Mouse (Mus musculus): ENCODE measurements at regions not wholly inside any gene's neighbourhood (a gene's known extent, or its start where the extent isn't known, plus 50 kb on each side); places are given as distances from the start of the nearest gene placed in this dataset.

DNA sequence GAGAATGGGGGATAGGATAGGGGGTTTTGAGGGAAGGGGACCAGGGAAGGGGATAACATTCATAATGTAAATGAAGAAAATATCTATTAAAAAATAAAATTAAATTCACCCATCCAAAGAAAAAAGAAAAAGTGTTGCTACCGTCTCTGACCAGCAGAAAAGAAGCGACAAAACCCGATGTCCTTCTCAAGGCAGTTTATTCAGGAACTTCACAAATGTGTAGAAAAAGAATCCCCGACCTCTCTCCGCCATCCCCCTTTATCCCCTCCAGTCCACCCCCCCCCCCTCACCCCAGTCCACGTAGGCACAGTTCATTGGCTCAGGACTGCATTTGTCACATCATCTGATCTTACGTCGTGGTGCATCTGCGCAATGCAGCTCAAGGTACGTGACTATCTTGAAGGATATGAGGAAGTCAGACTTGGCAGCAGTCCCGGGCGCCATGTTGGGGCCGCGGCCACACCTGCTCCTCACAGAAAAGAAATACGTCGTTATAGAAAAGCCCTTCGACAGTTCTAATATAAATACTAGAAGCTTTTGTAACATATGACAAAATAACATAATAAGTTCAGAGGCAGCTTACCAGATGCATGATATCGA lies 750.3 kb downstream of the Kcnj2 start:
- DNase-seq (ENCODE audit: extremely low spot score, low read depth, low spot score), result no peak

DNA sequence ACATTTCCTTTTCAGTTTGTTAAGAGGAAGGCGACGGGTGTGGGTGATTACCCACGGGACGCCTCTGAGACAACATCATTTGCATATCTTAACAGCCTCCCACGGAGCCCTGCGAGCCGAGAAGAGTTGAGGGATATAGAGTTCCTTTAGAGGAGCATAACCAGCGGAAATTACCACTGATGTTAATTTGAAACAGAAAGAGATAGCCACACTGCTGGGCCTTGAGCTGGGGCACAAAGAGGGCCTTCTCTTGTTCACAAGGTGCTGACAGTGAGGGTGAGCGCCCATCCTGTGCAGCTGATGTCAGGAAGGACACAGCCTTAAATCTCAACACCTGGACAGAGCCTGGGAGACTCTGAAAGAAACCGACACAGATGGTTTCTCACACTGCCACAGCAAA lies 752.2 kb downstream of the Kcnj2 start:
- DNase-seq (ENCODE audit: extremely low spot score, low read depth, low spot score), result no peak

DNA sequence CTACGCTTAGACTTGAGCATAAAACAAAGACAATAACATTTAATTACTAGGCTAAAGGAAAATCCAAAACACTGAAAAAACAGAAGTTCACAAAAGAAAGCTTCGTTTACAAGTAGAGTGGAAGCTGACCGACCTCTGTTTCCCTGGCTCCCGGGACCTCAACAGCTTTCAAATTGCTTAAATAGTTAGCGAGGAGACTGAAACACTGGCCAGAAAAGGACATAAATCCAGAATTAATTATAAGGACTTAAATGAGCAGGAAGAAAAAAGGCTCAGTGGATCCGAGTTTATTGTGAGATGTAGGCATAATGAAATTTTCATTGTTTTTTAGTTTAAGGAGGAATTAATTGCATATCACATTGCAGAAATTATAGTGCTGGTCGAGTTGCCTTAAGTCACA lies 754.4 kb downstream of the Kcnj2 start:
- no peak for DNase-seq (ENCODE audit: extremely low spot score, low read depth, low spot score)

DNA sequence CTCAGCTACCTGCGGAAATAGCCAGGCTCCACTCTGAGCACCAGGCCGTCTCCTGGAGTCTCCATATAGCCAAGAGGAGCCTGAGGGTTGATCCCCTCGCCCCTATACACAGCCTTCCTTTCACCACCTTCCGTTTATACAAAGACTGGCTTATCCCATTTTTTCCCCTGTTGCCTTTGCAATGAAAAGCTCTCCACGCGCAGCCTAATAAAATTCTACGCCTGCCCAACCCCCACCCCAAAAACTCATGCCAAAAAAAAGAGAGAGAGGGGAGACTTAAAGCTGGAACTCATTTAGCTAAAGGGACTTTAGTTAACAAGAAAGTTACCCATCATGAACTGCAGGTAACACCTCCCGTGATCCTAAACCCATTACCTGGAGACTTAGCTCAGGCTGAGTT lies 762.5 kb downstream of the Kcnj2 start:
- DNase-seq (ENCODE audit: extremely low spot score, low read depth, low spot score), result no peak

DNA sequence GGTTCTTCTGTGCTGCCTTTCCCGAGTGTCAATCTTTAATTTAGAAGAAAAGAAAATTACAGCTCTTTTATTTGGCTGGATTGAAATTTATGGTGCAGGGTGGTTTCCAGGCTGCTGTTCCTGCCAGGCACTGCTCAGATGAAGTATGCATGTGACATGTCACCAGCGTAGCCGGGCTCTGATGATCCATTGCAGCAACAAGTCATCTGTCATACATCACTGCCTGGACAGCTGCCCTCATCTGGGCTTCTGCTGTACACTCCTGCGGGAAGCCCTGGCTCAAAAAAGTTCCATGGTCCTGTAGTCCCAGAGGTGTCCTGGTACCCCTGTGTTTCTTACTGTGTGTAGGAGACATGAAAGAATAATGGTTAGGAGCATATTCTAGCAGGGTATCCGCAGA lies 773.0 kb downstream of the Kcnj2 start:
- DNase-seq (ENCODE audit: extremely low spot score, low read depth, low spot score), result no peak

DNA sequence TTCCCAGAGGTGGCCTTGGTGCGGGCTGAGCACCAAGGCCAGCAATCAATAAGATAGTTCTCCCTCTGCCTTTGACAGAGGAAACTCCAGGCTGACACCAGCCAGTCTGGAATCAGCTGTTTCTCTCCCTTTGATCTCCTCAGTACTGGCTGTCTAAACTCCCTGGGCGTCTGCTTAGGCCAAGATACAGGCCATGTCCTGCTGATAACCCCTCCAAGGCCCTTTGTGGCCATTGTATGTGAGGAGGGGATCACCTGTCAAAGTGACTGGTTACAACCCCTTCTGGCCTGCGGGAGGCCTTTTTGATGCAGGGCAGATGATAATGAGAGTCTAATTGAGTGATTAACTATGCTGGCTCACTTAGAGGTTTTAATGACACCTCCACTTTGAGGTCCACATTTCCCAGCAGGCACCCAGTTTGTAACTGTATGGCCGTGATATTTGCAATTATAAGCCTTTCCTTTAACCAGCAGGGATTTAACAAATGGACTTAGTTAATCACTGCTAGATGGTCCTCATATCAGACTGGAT lies 777.8 kb downstream of the Kcnj2 start:
- no peak for DNase-seq (ENCODE audit: extremely low spot score, low read depth, low spot score)

DNA sequence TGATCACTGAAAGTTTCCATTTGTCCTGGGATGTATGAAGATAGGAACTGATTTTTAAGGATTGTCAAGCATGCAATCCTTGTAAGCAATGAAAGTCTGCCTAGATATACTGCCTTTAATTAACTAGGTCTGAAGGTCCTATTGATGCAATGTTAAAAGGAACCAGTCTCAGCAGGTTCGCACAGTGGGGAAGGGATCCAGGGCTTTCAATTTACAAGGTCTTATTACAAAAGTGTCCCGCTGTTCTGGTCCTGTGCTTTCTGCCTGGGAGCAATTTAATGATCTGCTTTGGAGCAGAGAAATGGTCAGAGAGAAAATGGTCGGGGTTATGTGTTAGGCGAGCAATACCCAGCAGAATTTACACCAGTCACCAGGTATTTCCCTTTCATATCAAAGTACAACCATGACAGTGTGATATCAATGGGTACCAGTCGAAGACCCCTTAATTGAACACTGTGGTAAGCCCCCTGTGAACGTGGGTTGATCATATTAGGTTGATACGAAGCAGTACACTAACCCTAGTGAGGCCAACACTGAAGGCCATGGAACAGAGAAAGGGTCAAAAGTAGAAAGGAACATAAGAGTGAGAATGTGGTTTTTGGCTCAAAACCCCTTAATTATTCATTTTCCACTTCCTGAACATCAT lies 778.5 kb downstream of the Kcnj2 start:
- peak; percentile 60 for DNase-seq (ENCODE audit: extremely low spot score, low read depth, low spot score)

- no peak for DNase-seq (ENCODE audit: extremely low spot score, low read depth, low spot score)
Measured at GRCm38 (mm10) chr11:111857288-111857687, 791.3 kb downstream of the Kcnj2 start.

DNA sequence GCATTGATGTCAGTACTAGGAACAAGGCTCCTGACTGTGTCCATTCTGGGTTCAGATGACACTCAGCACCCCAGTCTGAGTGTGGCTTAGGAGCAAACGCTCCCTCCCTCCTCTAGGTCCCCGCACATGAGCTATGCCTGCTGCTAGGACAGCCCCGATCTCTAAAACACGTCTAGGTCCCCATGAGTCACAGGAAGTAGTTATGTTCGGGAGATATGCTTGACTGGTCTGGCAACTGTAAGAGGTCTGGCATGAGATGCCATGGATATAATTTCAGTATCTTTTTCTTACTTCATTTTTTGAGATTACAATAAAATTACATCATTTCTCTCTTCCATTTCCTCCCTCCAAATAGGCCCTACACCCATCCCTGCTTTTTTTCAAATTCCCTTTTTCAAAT lies 792.1 kb downstream of the Kcnj2 start:
- no peak for DNase-seq (ENCODE audit: extremely low spot score, low read depth, low spot score)

- no peak for DNase-seq (ENCODE audit: extremely low spot score, low read depth, low spot score)
Measured at GRCm38 (mm10) chr11:111865143-111865542, 799.2 kb downstream of the Kcnj2 start.

GRCm38 (mm10) chr11:111875406-111875805 lies 809.4 kb downstream of the Kcnj2 start:
- no peak for DNase-seq (ENCODE audit: extremely low spot score, low read depth, low spot score)

GRCm38 (mm10) chr11:111880146-111880545 lies 814.2 kb downstream of the Kcnj2 start:
- no peak for DNase-seq (ENCODE audit: extremely low spot score, low read depth, low spot score)

GRCm38 (mm10) chr11:111890026-111890425 lies 824.1 kb downstream of the Kcnj2 start:
- DNase-seq (ENCODE audit: extremely low spot score, low read depth, low spot score), result no peak

DNA sequence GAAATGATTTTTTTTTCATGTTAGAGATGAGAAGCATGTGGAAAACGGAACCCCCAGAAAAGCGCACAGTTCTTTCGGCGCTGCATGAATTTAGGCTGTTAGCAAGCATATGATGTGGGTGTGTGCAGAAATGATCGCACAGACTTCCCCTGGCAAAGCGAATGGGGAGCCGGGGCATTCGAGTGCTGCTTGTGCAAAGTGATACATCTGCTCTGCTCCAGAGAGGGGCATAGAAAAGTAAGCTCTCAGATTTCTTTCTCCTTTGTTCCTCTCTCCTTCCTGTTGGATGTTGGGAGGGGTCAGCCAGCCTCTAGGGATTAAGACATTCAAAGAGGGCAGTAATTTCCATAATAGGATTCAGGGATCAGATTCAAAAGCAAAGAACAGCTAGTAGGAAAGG lies 827.9 kb downstream of the Kcnj2 start:
- DNase-seq (ENCODE audit: extremely low spot score, low read depth, low spot score), result no peak

DNA sequence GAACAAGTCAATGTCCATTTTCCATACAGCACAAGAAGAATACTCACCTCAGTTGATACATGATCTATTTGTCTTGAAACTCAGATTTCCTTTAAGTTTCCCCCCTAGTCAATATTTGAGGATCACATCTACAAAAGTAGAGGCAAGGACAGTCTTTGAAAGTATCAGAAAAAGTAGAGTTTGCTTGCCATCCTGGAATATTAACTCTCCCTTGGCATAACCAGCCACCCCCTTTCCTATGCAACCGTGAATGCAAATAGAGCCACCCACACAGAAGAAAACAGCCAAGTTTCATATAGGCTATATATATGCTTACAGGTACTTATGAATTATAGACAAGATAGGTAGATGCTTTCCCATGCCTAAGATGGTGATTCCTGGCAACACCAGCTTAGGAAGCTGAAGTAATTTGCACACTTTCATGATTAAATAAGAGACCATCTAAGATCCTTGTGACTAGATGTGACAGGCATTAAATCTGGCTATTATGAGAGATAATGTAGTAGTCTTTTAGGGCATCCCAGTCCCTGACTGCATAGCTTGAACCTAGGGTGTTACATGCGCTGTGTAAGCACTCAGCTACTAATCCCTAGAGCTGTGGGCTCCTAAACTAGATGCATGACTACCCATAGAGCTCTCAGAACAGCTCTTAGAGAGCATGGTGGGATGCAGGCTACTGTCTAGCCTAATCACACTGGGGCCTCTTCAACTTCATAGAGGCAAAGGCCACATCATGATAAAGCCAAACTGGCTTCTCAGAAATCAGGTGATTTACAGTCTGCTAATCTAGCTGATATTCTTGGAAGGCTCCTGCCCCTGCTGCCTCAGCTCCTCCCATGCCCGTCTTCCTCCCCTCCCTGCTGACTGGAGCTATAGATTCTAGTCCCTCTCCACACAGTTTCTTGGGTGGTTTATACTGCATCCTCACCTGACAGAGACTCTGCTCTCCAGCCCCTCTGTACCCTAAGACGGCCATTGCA lies 829.5 kb downstream of the Kcnj2 start:
- DNase-seq (ENCODE audit: extremely low spot score, low read depth, low spot score), result no peak

- no peak for DNase-seq (ENCODE audit: extremely low spot score, low read depth, low spot score)
Measured at GRCm38 (mm10) chr11:111897001-111897400, 831.0 kb downstream of the Kcnj2 start.

DNA sequence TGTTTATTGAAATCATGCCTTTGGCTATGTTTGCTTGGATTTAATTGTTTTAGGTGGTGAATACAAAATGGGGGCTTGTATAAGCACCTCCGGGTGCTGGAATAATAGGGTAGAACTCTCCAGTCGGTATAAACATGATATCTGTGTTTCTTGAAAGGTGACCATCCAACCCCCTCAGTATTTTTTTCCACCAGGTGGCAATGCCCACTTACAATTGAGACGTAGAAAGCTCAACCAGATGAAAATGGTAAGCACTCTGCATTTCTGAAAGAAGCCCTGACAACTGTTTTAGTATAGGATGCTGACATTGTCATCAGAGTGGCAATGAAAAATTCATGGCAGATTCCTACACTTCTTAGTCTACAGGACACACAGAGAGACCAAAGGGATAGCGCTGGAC lies 838.1 kb downstream of the Kcnj2 start:
- no peak for DNase-seq (ENCODE audit: extremely low spot score, low read depth, low spot score)

GRCm38 (mm10) chr11:111913891-111914290 lies 847.9 kb downstream of the Kcnj2 start:
- DNase-seq (ENCODE audit: extremely low spot score, low read depth, low spot score), result no peak

DNA sequence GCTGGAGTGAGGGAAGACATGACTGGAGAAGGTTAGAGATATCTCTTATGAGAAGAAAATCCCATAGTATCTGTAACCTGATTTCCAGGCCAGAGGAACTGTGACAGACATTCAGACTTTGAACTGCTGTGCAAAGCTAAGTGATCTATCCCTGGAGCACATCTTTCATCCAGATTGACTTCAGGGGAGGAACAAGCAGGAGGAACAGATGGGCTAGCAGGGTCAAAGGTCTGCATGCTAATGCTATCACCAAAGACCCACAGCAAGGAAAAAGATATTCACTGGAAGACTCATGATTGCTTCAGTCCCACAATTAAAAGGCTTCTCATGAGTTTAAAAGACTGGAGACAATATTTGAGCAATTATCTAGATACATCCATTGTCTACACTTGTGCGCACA lies 855.7 kb upstream of the Sox9 start:
- DNase-seq (ENCODE audit: extremely low spot score, low read depth, low spot score), result no peak

GRCm38 (mm10) chr11:111929366-111929765 lies 852.7 kb upstream of the Sox9 start:
- no peak for DNase-seq (ENCODE audit: extremely low spot score, low read depth, low spot score)

DNA sequence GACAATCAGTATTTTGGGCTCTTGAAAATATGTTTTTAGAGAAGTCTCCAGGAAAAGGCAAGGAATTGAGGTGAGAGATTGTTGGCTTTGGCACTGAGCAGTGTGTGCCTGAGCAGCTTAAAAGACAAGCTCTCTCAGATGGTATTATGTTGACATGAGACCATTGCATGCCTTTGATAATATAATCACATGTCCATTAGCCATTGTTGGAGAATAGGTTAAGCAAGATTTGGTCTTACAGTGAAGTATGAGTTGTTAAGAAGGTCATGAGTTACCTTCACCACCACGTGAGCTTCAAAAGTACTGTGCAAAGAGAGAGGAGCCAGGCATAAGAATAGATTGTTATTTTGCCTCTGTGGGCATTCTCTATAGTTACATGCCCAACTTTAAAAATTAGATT lies 850.0 kb upstream of the Sox9 start:
- DNase-seq (ENCODE audit: extremely low spot score, low read depth, low spot score), result no peak

DNA sequence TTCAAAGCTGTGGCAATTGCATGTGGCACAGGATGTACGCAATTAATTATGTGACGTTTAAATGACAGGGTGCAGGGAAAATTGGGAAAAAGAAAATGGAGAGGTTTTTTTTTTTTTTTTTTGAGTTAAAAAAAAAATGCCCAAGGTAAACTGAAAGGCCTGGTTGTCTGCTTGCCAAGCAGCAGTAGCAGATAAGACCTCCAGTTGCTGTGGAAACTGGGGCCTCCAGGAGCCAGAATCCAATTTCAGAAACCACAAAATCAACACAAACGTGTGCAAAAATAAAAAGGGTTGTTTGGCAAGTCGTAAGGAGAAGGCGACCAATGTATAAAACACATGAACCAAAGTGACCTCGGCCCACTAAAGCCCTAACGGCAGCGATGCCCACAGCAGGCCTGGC lies 837.7 kb upstream of the Sox9 start:
- DNase-seq (ENCODE audit: extremely low spot score, low read depth, low spot score), result no peak

Data from hindlimb bud, embryonic 11.5 days (tissue).